Mouse (Mus musculus): Measurements from ENCODE around the gene Scaf1. TPM values are rescaled to one million over a fixed set of nuclear protein-coding genes. Genes with fewer than 3 reads are reported as not detected.
A peak's percentile ranks its signal among the peaks of the same experiment; 100 is the strongest.

Scaf1 gene
- total RNA-seq (2021): 10 to 100 TPM; 75.1 to 85.9 TPM
- long read RNA-seq, experiment 1, full-length matches to known transcripts: 10 of 39 reads
- long read RNA-seq, experiment 1, partial matches to known transcripts: 21 of 39 reads
- long read RNA-seq, experiment 1, other reads (novel, unspliced or antisense): 8 of 39 reads
- long read RNA-seq, experiment 2, full-length matches to known transcripts: 1 of 41 reads
- long read RNA-seq, experiment 2, partial matches to known transcripts: 36 of 41 reads
- long read RNA-seq, experiment 2, other reads (novel, unspliced or antisense): 4 of 41 reads

- DNase-seq (ENCODE audit: low spot score in 2 of 2): peak; percentile 97 to 98
These were observed at the start of gene Scaf1 for GRCm38 (mm10) chr7:45015957-45016612. Gene Scaf1 (minus strand): TSS chr7:45016363.

GRCm38 (mm10) chr7:45062239-45062835, 46.2 kb upstream of the Scaf1 start, which contains the start of the genes Nosip and Prrg2:
Gene Nosip (plus strand): TSS chr7:45062429.
Gene Prrg2 (minus strand): TSS chr7:45062677.
- DNase-seq (ENCODE audit: low spot score in 2 of 2): peak; percentile 89 to 92

GRCm38 (mm10) chr7:45061532-45062075, 45.4 kb upstream of the Scaf1 start:
- DNase-seq (ENCODE audit: low spot score in 2 of 2): no peak

- DNase-seq (ENCODE audit: low spot score in 2 of 2): no peak
These were observed 44.5 kb upstream of the Scaf1 start for GRCm38 (mm10) chr7:45060632-45061122.

- DNase-seq (ENCODE audit: low spot score in 2 of 2): no peak
These were observed 42.7 kb upstream of the Scaf1 start for GRCm38 (mm10) chr7:45058607-45059571.

- no peak for DNase-seq (ENCODE audit: low spot score in 2 of 2)
These were observed 40.8 kb upstream of the Scaf1 start for GRCm38 (mm10) chr7:45056972-45057348.

GRCm38 (mm10) chr7:45056329-45056971, 40.3 kb upstream of the Scaf1 start:
- no peak for DNase-seq (ENCODE audit: low spot score in 2 of 2)

- peak; percentile 80 to 83 for DNase-seq (ENCODE audit: low spot score in 2 of 2)
These were observed 37.9 kb upstream of the Scaf1 start for GRCm38 (mm10) chr7:45053931-45054510.

- peak; percentile 70 to 72 for DNase-seq (ENCODE audit: low spot score in 2 of 2)
These were observed 37.2 kb upstream of the Scaf1 start for GRCm38 (mm10) chr7:45053117-45053930.

- DNase-seq (ENCODE audit: low spot score in 2 of 2): no peak
These were observed 36.6 kb upstream of the Scaf1 start, which contains the start of gene Prr12 for GRCm38 (mm10) chr7:45052862-45053116. Gene Prr12 (minus strand): TSS chr7:45052881.

GRCm38 (mm10) chr7:45052181-45052861, 36.2 kb upstream of the Scaf1 start:
- peak in 1 of 2 experiments; percentile 39 for DNase-seq (ENCODE audit: low spot score in 2 of 2)

GRCm38 (mm10) chr7:45051601-45051974, 35.4 kb upstream of the Scaf1 start:
- no peak for DNase-seq (ENCODE audit: low spot score in 2 of 2)

GRCm38 (mm10) chr7:45050945-45051600, 34.9 kb upstream of the Scaf1 start:
- DNase-seq (ENCODE audit: low spot score in 2 of 2): peak in 1 of 2 experiments; percentile 56

- no peak for DNase-seq (ENCODE audit: low spot score in 2 of 2)
These were observed 32.9 kb upstream of the Scaf1 start for GRCm38 (mm10) chr7:45048923-45049657.

GRCm38 (mm10) chr7:45048001-45048890, 32.1 kb upstream of the Scaf1 start:
- DNase-seq (ENCODE audit: low spot score in 2 of 2): no peak

GRCm38 (mm10) chr7:45047491-45047890, 31.3 kb upstream of the Scaf1 start:
- DNase-seq (ENCODE audit: low spot score in 2 of 2): no peak
